Mouse (Mus musculus) embryonic facial prominence, embryonic 10.5 days (tissue): Measurements from ENCODE around the gene Hacl1. TPM values are rescaled to one million over a fixed set of nuclear protein-coding genes. Genes with fewer than 3 reads are reported as not detected.
"Not testable (repeated sequence)": the region's sequence is repeated elsewhere in the genome, so short reads cannot be mapped to it uniquely, and the experiment has no call there.

Experiments used
- DNase-seq: peaks from one replicate; pipeline ENCODE4 v3.0.0-alpha.2; 2017; ENCODE audit warnings: low spot score
- H3K27ac ChIP-seq: fragments of 300-500 bp; sonication (generic); replicated peaks from 2 replicates; pipeline ENCODE4 v1.5.1; 2016; ENCODE audit warnings: mild to moderate bottlenecking
- H3K27me3 ChIP-seq: fragments of 300-500 bp; sonication (generic); replicated peaks from 2 replicates; pipeline ENCODE4 v1.6.1; 2016; ENCODE audit warnings: low read depth, mild to moderate bottlenecking; ENCODE audit not compliant: poor library complexity, severe bottlenecking
- H3K36me3 ChIP-seq: fragments of 300-500 bp; sonication (generic); replicated peaks from 2 replicates; pipeline ENCODE4 v1.6.1; 2016; ENCODE audit warnings: mild to moderate bottlenecking, moderate library complexity
- H3K4me1 ChIP-seq: fragments of 300-500 bp; sonication (generic); 2 replicates; pipeline ENCODE4 v1.6.1; 2016
- H3K4me3 ChIP-seq: fragments of 300-500 bp; sonication (generic); 2 replicates; pipeline ENCODE4 v1.5.1; 2016; ENCODE audit warnings: mild to moderate bottlenecking, moderate library complexity
- H3K9me3 ChIP-seq: fragments of 300-500 bp; sonication (generic); 2 replicates; pipeline ENCODE4 v1.6.1; 2016; ENCODE audit warnings: mild to moderate bottlenecking
- WGBS: fragments of 180-500 bp; shearing (Covaris S2); methylation state at CpG from one replicate; pipeline ENCODE4 v1.1.7; 2016; 5-methylcytosine and 5-hydroxymethylcytosine counted together
- polyA plus RNA-seq: library from polyadenylated mRNA; unstranded; fragments of >200 nt; fragmentation: Nextera tagmentation; extraction: Ambion mirVana; gene quantifications from 2 replicates; pipeline ENCODE4 v1.2.1, GENCODE M21; 2016

The Hacl1 gene
- polyA plus RNA-seq, 1 experiment from 2014 or later, result 7.8 TPM

- no peaks in the 10 kb centered on the region for H3K36me3 ChIP-seq
Measured at GRCm38 (mm10) chr14:31605514-31605913, 35.6 kb downstream of the Hacl1 start.

GRCm38 (mm10) chr14:31604916-31605315 lies 36.2 kb downstream of the Hacl1 start:
- 77% methylated on average over 5 of the region's 5 CpGs for WGBS
- no peaks in the 10 kb centered on the region for H3K9me3 ChIP-seq
- no peaks in the 10 kb centered on the region for H3K4me1 ChIP-seq
- H3K4me3 ChIP-seq, result no peak overlapping the region
- H3K27ac ChIP-seq, result no peak overlapping the region
- DNase-seq, result no peak
- H3K27me3 ChIP-seq, result no peaks in the 10 kb centered on the region
- no peaks in the 10 kb centered on the region for H3K36me3 ChIP-seq

More at GRCm38 (mm10) chr14:31605514-31605913, 35.6 kb downstream of the Hacl1 start:
- WGBS, result 56% methylated on average over 6 of the region's 6 CpGs
- Histone ChIP-seq H3K27ac (no peak overlapping the region), H3K4me1 (no peaks in the 10 kb centered on the region), H3K4me3 (no peak overlapping the region), H3K9me3 (no peaks in the 10 kb centered on the region), H3K27me3 (no peaks in the 10 kb centered on the region)
- DNase-seq, result no peak

- H3K27me3 ChIP-seq, H3K27ac ChIP-seq, H3K4me3 ChIP-seq, H3K4me1 ChIP-seq, H3K36me3 ChIP-seq, H3K9me3 ChIP-seq, DNase-seq: not testable (repeated sequence)
- WGBS, result 86% methylated on average over 6 of the region's 6 CpGs
Measured at GRCm38 (mm10) chr14:31602616-31602979, 38.5 kb downstream of the Hacl1 start.

GRCm38 (mm10) chr14:31601908-31602615 lies 39.0 kb downstream of the Hacl1 start:
- Histone ChIP-seq H3K4me1 (no peaks in the 10 kb centered on the region), H3K27me3 (no peaks in the 10 kb centered on the region), H3K36me3 (no peaks in the 10 kb centered on the region), H3K9me3 (no peaks in the 10 kb centered on the region), H3K27ac (no peak overlapping the region), H3K4me3 (no peak overlapping the region)
- DNase-seq, result no peak
- 93% methylated on average over 14 of the region's 14 CpGs for WGBS

GRCm38 (mm10) chr14:31597446-31597845 lies 43.6 kb downstream of the Hacl1 start:
- no peaks in the 10 kb centered on the region for H3K9me3 ChIP-seq
- H3K27me3 ChIP-seq, result no peaks in the 10 kb centered on the region
- 91% methylated on average over 4 of the region's 4 CpGs for WGBS
- H3K36me3 ChIP-seq, result no peaks in the 10 kb centered on the region
- DNase-seq, result no peak
- no peak overlapping the region for H3K4me3 ChIP-seq
- H3K4me1 ChIP-seq, result no peaks in the 10 kb centered on the region
- no peak overlapping the region for H3K27ac ChIP-seq

GRCm38 (mm10) chr14:31596408-31596807 lies 44.7 kb downstream of the Hacl1 start:
- WGBS, result 83% methylated on average over 7 of the region's 7 CpGs
- Histone ChIP-seq H3K9me3 (no peaks in the 10 kb centered on the region), H3K27me3 (no peaks in the 10 kb centered on the region), H3K4me1 (no peaks in the 10 kb centered on the region), H3K27ac (no peak overlapping the region), H3K36me3 (no peaks in the 10 kb centered on the region), H3K4me3 (no peak overlapping the region)
- DNase-seq, result no peak

GRCm38 (mm10) chr14:31594693-31595092 lies 46.4 kb downstream of the Hacl1 start:
- no peaks in the 10 kb centered on the region for H3K27me3 ChIP-seq
- no peaks in the 10 kb centered on the region for H3K4me1 ChIP-seq
- WGBS, result 78% methylated on average over 3 of the region's 3 CpGs
- DNase-seq, result no peak
- no peak overlapping the region for H3K27ac ChIP-seq
- H3K9me3 ChIP-seq, result no peaks in the 10 kb centered on the region
- H3K36me3 ChIP-seq, result no peaks in the 10 kb centered on the region
- no peak overlapping the region for H3K4me3 ChIP-seq

GRCm38 (mm10) chr14:31593036-31593435 lies 48.0 kb downstream of the Hacl1 start:
- DNase-seq, result no peak
- 86% methylated on average over 2 of the region's 2 CpGs for WGBS
- no peaks in the 10 kb centered on the region for H3K4me1 ChIP-seq
- no peak overlapping the region for H3K27ac ChIP-seq
- H3K9me3 ChIP-seq, result no peaks in the 10 kb centered on the region
- H3K4me3 ChIP-seq, result no peak overlapping the region
- no peaks in the 10 kb centered on the region for H3K36me3 ChIP-seq
- H3K27me3 ChIP-seq, result no peaks in the 10 kb centered on the region

- Histone ChIP-seq H3K9me3 (no peaks in the 10 kb centered on the region), H3K4me1 (no peaks in the 10 kb centered on the region), H3K27ac (no peak within 1 kb of the TSS), H3K27me3 (no peaks in the 10 kb centered on the region), H3K36me3 (no peaks in the 10 kb centered on the region), H3K4me3 (no peak within 1 kb of the TSS)
- DNase-seq, result no peak
- 89% methylated on average over 3 of the region's 3 CpGs for WGBS
Measured at GRCm38 (mm10) chr14:31591243-31591642, 49.8 kb downstream of the Hacl1 start, which contains the start of gene Colq. TSS of gene Colq (minus strand) at chr14:31591343.

GRCm38 (mm10) chr14:31586451-31586850 lies 54.6 kb downstream of the Hacl1 start:
- no peak overlapping the region for H3K4me3 ChIP-seq
- H3K4me1 ChIP-seq, result no peaks in the 10 kb centered on the region
- H3K27me3 ChIP-seq, result no peaks in the 10 kb centered on the region
- no peak for DNase-seq
- no peak overlapping the region for H3K27ac ChIP-seq
- no peaks in the 10 kb centered on the region for H3K9me3 ChIP-seq
- H3K36me3 ChIP-seq, result no peaks in the 10 kb centered on the region
- WGBS, result 86% methylated on average over 8 of the region's 8 CpGs

GRCm38 (mm10) chr14:31583082-31583481 lies 58.0 kb downstream of the Hacl1 start:
- 89% methylated on average over 9 of the region's 9 CpGs for WGBS
- no peak overlapping the region for H3K27ac ChIP-seq
- no peaks in the 10 kb centered on the region for H3K36me3 ChIP-seq
- no peak for DNase-seq
- no peak overlapping the region for H3K4me3 ChIP-seq
- no peaks in the 10 kb centered on the region for H3K9me3 ChIP-seq
- peaks cover 5% of the 10 kb centered on the region for H3K4me1 ChIP-seq
- no peaks in the 10 kb centered on the region for H3K27me3 ChIP-seq

GRCm38 (mm10) chr14:31577966-31578735 lies 62.9 kb downstream of the Hacl1 start:
- no peak for DNase-seq
- WGBS, result 68% methylated on average over 9 of the region's 9 CpGs
- no peak overlapping the region for H3K4me3 ChIP-seq
- no peaks in the 10 kb centered on the region for H3K36me3 ChIP-seq
- H3K27me3 ChIP-seq, result no peaks in the 10 kb centered on the region
- no peaks in the 10 kb centered on the region for H3K9me3 ChIP-seq
- peaks cover 35% of the 10 kb centered on the region for H3K4me1 ChIP-seq
- no peak overlapping the region for H3K27ac ChIP-seq
